Mouse (Mus musculus) liver, embryonic 14.5 days (tissue): ENCODE data around the gene Tmem254a. TPM values are rescaled to one million over a fixed set of nuclear protein-coding genes. Genes with fewer than 3 reads are reported as not detected.
"Not testable (repeated sequence)": the region's sequence is repeated elsewhere in the genome, so short reads cannot be mapped to it uniquely, and the experiment has no call there.

Experiments used
- ATAC-seq: fragments of 200-750 bp; cut with Nextera tagmentation; 2 replicates; pipeline ENCODE4 v1.8.0; 2017; ENCODE audit warnings: moderate number of reproducible peaks, mild to moderate bottlenecking, moderate library complexity; ENCODE audit not compliant: insufficient read depth
- DNase-seq, 3 experiments: peaks; one replicate each; pipeline ENCODE4 v3.0.0-alpha.2; 2012 to 2013; ENCODE audit warnings: low read depth in 3 of 3, low spot score in 3 of 3
- H3K27ac ChIP-seq: fragments of 300-500 bp; sonication (generic); 2 replicates; pipeline ENCODE4 v1.5.1; 2014; ENCODE audit warnings: moderate library complexity, mild to moderate bottlenecking, control low read depth, inconsistent platforms
- H3K27me3 ChIP-seq: fragments of 300-500 bp; sonication (generic); 2 replicates; pipeline ENCODE4 v1.6.1; 2014; ENCODE audit warnings: mild to moderate bottlenecking, low read length, moderate library complexity; ENCODE audit not compliant: control insufficient read depth, insufficient read depth
- H3K36me3 ChIP-seq: fragments of 300-500 bp; sonication (generic); replicated peaks from 2 replicates; pipeline ENCODE4 v1.6.1; 2014; ENCODE audit warnings: low read depth; ENCODE audit not compliant: control insufficient read depth, insufficient read depth
- H3K4me1 ChIP-seq, 2 experiments: fragments of 200-500 bp in 1 of 2; fragments of 300-500 bp in 1 of 2; sonication (generic) in 1 of 2; replicated peaks; 2 replicates each; pipeline ENCODE4 v1.6.1; 2012 to 2014; ENCODE audit warnings: antibody characterized with exemption in 1 of 2, inconsistent platforms in 1 of 2, low read length in 1 of 2; ENCODE audit not compliant: control insufficient read depth in 2 of 2, insufficient read depth in 2 of 2
- H3K4me2 ChIP-seq: fragments of 300-500 bp; sonication (generic); 2 replicates; pipeline ENCODE4 v1.6.1; 2014; ENCODE audit warnings: low read depth, mild to moderate bottlenecking, control low read depth, moderate library complexity
- H3K4me3 ChIP-seq, 2 experiments: fragments of 200-500 bp in 1 of 2; fragments of 300-500 bp in 1 of 2; sonication (generic) in 1 of 2; 2 replicates each; pipeline ENCODE4 v1.5.1; 2012 to 2014; ENCODE audit warnings: low read depth in 2 of 2, low read length in 2 of 2, mild to moderate bottlenecking in 2 of 2, control low read depth in 1 of 2, inconsistent platforms in 1 of 2, moderate library complexity in 1 of 2; ENCODE audit not compliant: insufficient read depth in 1 of 2
- H3K9ac ChIP-seq: fragments of 300-500 bp; sonication (generic); replicated peaks from 2 replicates; pipeline ENCODE4 v1.6.1; 2014; ENCODE audit warnings: mild to moderate bottlenecking, control low read depth, moderate library complexity
- H3K9me3 ChIP-seq: fragments of 300-500 bp; sonication (generic); 2 replicates; pipeline ENCODE4 v1.6.1; 2016; ENCODE audit warnings: low read length, mixed read lengths; ENCODE audit not compliant: control insufficient read depth
- WGBS: fragments of 180-500 bp; shearing (Covaris S2); extraction: QIAGEN DNeasy Blood & Tissue Kit; methylation state at CpG from one replicate; pipeline ENCODE4 v1.1.7; 2014; ENCODE audit not compliant: insufficient replicate concordance; 5-methylcytosine and 5-hydroxymethylcytosine counted together
- polyA plus RNA-seq, 2 experiments: library from polyadenylated mRNA; depleted of rRNA in 1 of 2; stranded (reverse) in 1 of 2; unstranded in 1 of 2; fragments of >200 nt; fragmentation: Nextera tagmentation in 1 of 2; extraction: Ambion mirVana in 1 of 2; gene quantifications; 2 replicates each; pipeline versions ENCODE4 v1.2.1 to v1.2.3; 2012 to 2014

The Tmem254a gene
- polyA plus RNA-seq, 2 experiments: 0.80 to 1.6 TPM

- H3K36me3 ChIP-seq, H3K27ac ChIP-seq, H3K27me3 ChIP-seq, H3K9ac ChIP-seq, H3K4me3 ChIP-seq, ATAC-seq, H3K4me2 ChIP-seq, H3K9me3 ChIP-seq, DNase-seq, H3K4me1 ChIP-seq: not testable (repeated sequence)
- no CpG with 5 or more reads among the region's 9 CpGs for WGBS
These were observed 20.2 kb downstream of the Tmem254a start for GRCm38 (mm10) chr14:25907272-25907671.

GRCm38 (mm10) chr14:25905243-25905642, 22.2 kb downstream of the Tmem254a start:
- not testable (repeated sequence) for DNase-seq, H3K4me3 ChIP-seq, H3K4me2 ChIP-seq, H3K9me3 ChIP-seq, H3K36me3 ChIP-seq, H3K27me3 ChIP-seq, H3K4me1 ChIP-seq, H3K9ac ChIP-seq, ATAC-seq, H3K27ac ChIP-seq
- WGBS: 44% methylated on average over 1 of the region's 5 CpGs

GRCm38 (mm10) chr14:25903000-25903399, 24.5 kb downstream of the Tmem254a start, which contains the start of gene Plac9a:
Plac9a (minus strand) TSS chr14:25903100.
- H3K4me2 ChIP-seq, H3K9me3 ChIP-seq, H3K27me3 ChIP-seq, H3K36me3 ChIP-seq, H3K9ac ChIP-seq, DNase-seq, H3K4me1 ChIP-seq, H3K27ac ChIP-seq, ATAC-seq, H3K4me3 ChIP-seq: not testable (repeated sequence)
- no CpG with 5 or more reads among the region's 10 CpGs for WGBS

GRCm38 (mm10) chr14:25895686-25896085, 31.8 kb downstream of the Tmem254a start:
- DNase-seq, H3K27me3 ChIP-seq, H3K36me3 ChIP-seq, ATAC-seq, H3K27ac ChIP-seq, H3K4me2 ChIP-seq, H3K4me3 ChIP-seq, H3K9me3 ChIP-seq, H3K4me1 ChIP-seq, H3K9ac ChIP-seq: not testable (repeated sequence)
- no CpG with 5 or more reads among the region's 7 CpGs for WGBS

GRCm38 (mm10) chr14:25894566-25894965, 32.9 kb downstream of the Tmem254a start:
- no CpG with 5 or more reads among the region's 3 CpGs for WGBS
- not testable (repeated sequence) for H3K4me2 ChIP-seq, DNase-seq, H3K9ac ChIP-seq, H3K9me3 ChIP-seq, H3K27me3 ChIP-seq, ATAC-seq, H3K4me1 ChIP-seq, H3K4me3 ChIP-seq, H3K27ac ChIP-seq, H3K36me3 ChIP-seq

GRCm38 (mm10) chr14:25885886-25886285, 41.6 kb downstream of the Tmem254a start:
- H3K36me3 ChIP-seq, H3K4me3 ChIP-seq, DNase-seq, H3K9me3 ChIP-seq, H3K4me2 ChIP-seq, H3K9ac ChIP-seq, H3K4me1 ChIP-seq, ATAC-seq, H3K27me3 ChIP-seq, H3K27ac ChIP-seq: not testable (repeated sequence)
- no CpG with 5 or more reads among the region's 12 CpGs for WGBS

- not testable (repeated sequence) for H3K9me3 ChIP-seq, H3K27ac ChIP-seq, H3K4me3 ChIP-seq, H3K4me1 ChIP-seq, H3K9ac ChIP-seq, H3K4me2 ChIP-seq, DNase-seq, ATAC-seq, H3K27me3 ChIP-seq, H3K36me3 ChIP-seq
- no CpG with 5 or more reads among the region's 9 CpGs for WGBS
These were observed 45.7 kb downstream of the Tmem254a start for GRCm38 (mm10) chr14:25881769-25882168.

- H3K4me3 ChIP-seq, H3K4me2 ChIP-seq, H3K9me3 ChIP-seq, DNase-seq, H3K36me3 ChIP-seq, ATAC-seq, H3K27me3 ChIP-seq, H3K9ac ChIP-seq, H3K4me1 ChIP-seq, H3K27ac ChIP-seq: not testable (repeated sequence)
- no CpG with 5 or more reads among the region's 7 CpGs for WGBS
These were observed 50.8 kb downstream of the Tmem254a start for GRCm38 (mm10) chr14:25876640-25877039.
